Mouse (Mus musculus) heart, postnatal 0 days (tissue): Measurements from ENCODE around the gene Slc4a11.

ENCODE experiments used
- CTCF ChIP-seq: IDR thresholded peaks from 2 replicates; pipeline ENCODE4 v1.5.1; 2016; ENCODE audit warnings: antibody characterized with exemption, control low read depth, low read depth
- EP300 ChIP-seq: IDR thresholded peaks from 2 replicates; pipeline ENCODE4 v1.6.1; 2016; ENCODE audit warnings: antibody characterized with exemption, low read depth

GRCm38 (mm10) chr2:130645198-130645597 lies 52.1 kb downstream of the Slc4a11 start:
- TF ChIP-seq CTCF: no peak
- no peak for TF ChIP-seq EP300
